Mouse (Mus musculus) C2C12 (cell line): ENCODE measurements at regions not wholly inside any gene's neighbourhood (a gene's known extent, or its start where the extent isn't known, plus 50 kb on each side); places are given as distances from the start of the nearest gene placed in this dataset.

Source experiments
- CEBPB ChIP-seq: IDR thresholded peaks from one replicate; pipeline ENCODE4 v1.6.1; 2011; ENCODE audit warnings: low read depth, mild to moderate bottlenecking, control low read depth, moderate library complexity
- CTCF ChIP-seq: IDR thresholded peaks from one replicate; pipeline ENCODE4 v1.5.1; 2011; ENCODE audit not compliant: control insufficient read depth, insufficient read depth, insufficient read length
- FOSL1 ChIP-seq: IDR thresholded peaks from one replicate; pipeline ENCODE4 v1.8.0; 2011; ENCODE audit warnings: mild to moderate bottlenecking, low read length; ENCODE audit not compliant: poor library complexity, insufficient read depth, severe bottlenecking
- MAX ChIP-seq: IDR thresholded peaks from one replicate; pipeline ENCODE4 v1.6.1; 2011; ENCODE audit warnings: mild to moderate bottlenecking, control low read depth
- MYOD1 ChIP-seq: IDR thresholded peaks from one replicate; pipeline ENCODE4 v1.6.1; 2011; ENCODE audit warnings: low read depth; ENCODE audit not compliant: control insufficient read depth, insufficient read length
- MYOG ChIP-seq: IDR thresholded peaks from one replicate; pipeline ENCODE4 v1.6.1; 2011; ENCODE audit not compliant: control insufficient read depth, insufficient read length; ENCODE audit errors: extremely low read depth
- USF1 ChIP-seq: IDR thresholded peaks from one replicate; pipeline ENCODE4 v1.6.1; 2011; ENCODE audit warnings: low read depth, mild to moderate bottlenecking, control low read depth, moderate library complexity

- TF ChIP-seq CEBPB (no peak), CTCF (no peak), MAX (no peak), MYOD1 (no peak), USF1 (no peak), MYOG (no peak), FOSL1 (no peak)
These were observed 60.5 kb upstream of the Slc25a36 start for GRCm38 (mm10) chr9:97171484-97171883.
